Mouse (Mus musculus): ENCODE results near the gene P2ry14.

The P2ry14 gene

GRCm38 (mm10) chr3:59107439-59107838, 46.0 kb downstream of the P2ry14 start:
- no peak for DNase-seq (ENCODE audit: low spot score)

- DNase-seq (ENCODE audit: low spot score) = no peak
These were observed 49.0 kb downstream of the P2ry14 start for GRCm38 (mm10) chr3:59104462-59104861.

- no peak for DNase-seq (ENCODE audit: low spot score)
These were observed 51.3 kb downstream of the P2ry14 start for GRCm38 (mm10) chr3:59102146-59102545.

GRCm38 (mm10) chr3:59101218-59101986, 52.0 kb downstream of the P2ry14 start, which contains the start of gene Gpr171:
Gene Gpr171 (minus strand): TSS chr3:59101821.
- DNase-seq (ENCODE audit: low spot score) = no peak

- DNase-seq (ENCODE audit: low spot score) = no peak
These were observed 54.9 kb downstream of the P2ry14 start for GRCm38 (mm10) chr3:59098540-59098939.

- peak; percentile 47 for DNase-seq (ENCODE audit: low spot score)
These were observed 56.0 kb downstream of the P2ry14 start for GRCm38 (mm10) chr3:59097421-59097820.

- no peak for DNase-seq (ENCODE audit: low spot score)
These were observed 60.7 kb downstream of the P2ry14 start for GRCm38 (mm10) chr3:59092702-59093101.

GRCm38 (mm10) chr3:59080919-59081318, 72.5 kb downstream of the P2ry14 start:
- DNase-seq (ENCODE audit: low spot score) = no peak

GRCm38 (mm10) chr3:59080293-59080916, 73.0 kb downstream of the P2ry14 start:
- DNase-seq (ENCODE audit: low spot score) = no peak

GRCm38 (mm10) chr3:59079327-59079726, 74.1 kb downstream of the P2ry14 start:
- DNase-seq (ENCODE audit: low spot score) = peak; percentile 81

GRCm38 (mm10) chr3:59078585-59078984, 74.8 kb downstream of the P2ry14 start:
- DNase-seq (ENCODE audit: low spot score) = no peak

GRCm38 (mm10) chr3:59077278-59077677, 76.1 kb downstream of the P2ry14 start:
- DNase-seq (ENCODE audit: low spot score) = peak; percentile 62

GRCm38 (mm10) chr3:59069071-59069470, 84.3 kb downstream of the P2ry14 start:
- peak; percentile 21 for DNase-seq (ENCODE audit: low spot score)

- DNase-seq (ENCODE audit: low spot score) = no peak
These were observed 86.7 kb downstream of the P2ry14 start for GRCm38 (mm10) chr3:59066558-59067294.

GRCm38 (mm10) chr3:59065937-59066336, 87.5 kb downstream of the P2ry14 start:
- no peak for DNase-seq (ENCODE audit: low spot score)

Measured in retina, embryonic 14.5 days (tissue).